Mouse (Mus musculus) CH12.LX (cell line): ENCODE results near the gene Sytl1. TPM values are rescaled to one million over a fixed set of nuclear protein-coding genes. Genes with fewer than 3 reads are reported as not detected.

ENCODE experiments used
- DNase-seq: peaks from one replicate; pipeline ENCODE4 v3.0.0-alpha.2; 2013; ENCODE audit errors: extremely low read depth
- H3K27ac ChIP-seq: 2 replicates; pipeline ENCODE4 v1.5.1; 2012; ENCODE audit warnings: low read depth, mild to moderate bottlenecking, control low read depth, moderate library complexity; ENCODE audit not compliant: insufficient read depth
- H3K27me3 ChIP-seq: replicated peaks from 2 replicates; pipeline ENCODE3; 2012; ENCODE audit warnings: inconsistent platforms
- H3K36me3 ChIP-seq, 2 experiments: replicated peaks in 1 of 2; 2 replicates each; pipeline versions ENCODE3 to v1.6.1; 2012; ENCODE audit warnings: inconsistent platforms in 1 of 2, low read length in 1 of 2, mild to moderate bottlenecking in 1 of 2, mixed read lengths in 1 of 2, moderate library complexity in 1 of 2; ENCODE audit not compliant: control insufficient read depth in 1 of 2, insufficient read depth in 1 of 2
- H3K4me1 ChIP-seq, 2 experiments: 2 replicates each; pipeline ENCODE4 v1.6.1; 2012; ENCODE audit warnings: inconsistent platforms in 1 of 2, moderate library complexity in 1 of 2; ENCODE audit not compliant: insufficient read depth in 2 of 2, control insufficient read depth in 1 of 2
- H3K4me2 ChIP-seq: 2 replicates; pipeline ENCODE4 v1.6.1; 2012; ENCODE audit warnings: low read depth, mild to moderate bottlenecking, control low read depth; ENCODE audit not compliant: poor library complexity, insufficient read depth, severe bottlenecking
- H3K4me3 ChIP-seq, 3 experiments: fragments of 150-350 bp in 1 of 3; sonication (generic) in 1 of 3; replicated peaks in 1 of 3; 2 replicates each; pipeline versions ENCODE3 to v1.5.1; 2011 to 2012; ENCODE audit warnings: low read depth in 2 of 3, low read length in 2 of 3, mild to moderate bottlenecking in 2 of 3, moderate library complexity in 2 of 3, control low read depth in 1 of 3, improper control_type of control experiment in 1 of 3, inconsistent platforms in 1 of 3, mixed read lengths in 1 of 3; ENCODE audit not compliant: poor library complexity in 1 of 3
- H3K79me2 ChIP-seq: replicated peaks from 2 replicates; pipeline ENCODE4 v1.6.1; 2012; ENCODE audit warnings: mild to moderate bottlenecking, moderate library complexity; ENCODE audit not compliant: control insufficient read depth, poor library complexity, insufficient read depth, severe bottlenecking; ENCODE audit errors: extremely low read depth
- H3K9ac ChIP-seq: 2 replicates; pipeline ENCODE4 v1.6.1; 2012; ENCODE audit warnings: low read depth, mild to moderate bottlenecking, control low read depth, moderate library complexity; ENCODE audit not compliant: insufficient read depth
- H3K9me3 ChIP-seq: replicated peaks from 2 replicates; pipeline ENCODE3; 2012; ENCODE audit warnings: low read length, inconsistent platforms, mixed read lengths
- CHD1 ChIP-seq: IDR thresholded peaks from 2 replicates; pipeline ENCODE4 v1.6.1; 2012; ENCODE audit warnings: low read depth, low read length, improper control_type of control experiment, inconsistent platforms
- ELF1 ChIP-seq: IDR thresholded peaks from 2 replicates; pipeline ENCODE4 v1.6.1; 2014; ENCODE audit warnings: low read depth, mild to moderate bottlenecking, inconsistent platforms, low read length, improper control_type of control experiment
- HCFC1 ChIP-seq: IDR thresholded peaks from 2 replicates; pipeline ENCODE4 v1.6.1; 2012; ENCODE audit warnings: low read depth, mild to moderate bottlenecking, inconsistent platforms, low read length, improper control_type of control experiment
- JUN ChIP-seq: IDR thresholded peaks from 2 replicates; pipeline ENCODE4 v1.6.1; 2011; ENCODE audit warnings: low read depth, mild to moderate bottlenecking, low read length, improper control_type of control experiment, moderate library complexity; ENCODE audit not compliant: insufficient read depth
- JUND ChIP-seq: conservative IDR thresholded peaks from 2 replicates; pipeline ENCODE4 v1.6.1; 2011; ENCODE audit warnings: low read depth, low read length, improper control_type of control experiment
- KAT2A ChIP-seq: IDR thresholded peaks from 2 replicates; pipeline ENCODE4 v1.6.1; 2012; ENCODE audit warnings: low read length, improper control_type of control experiment, inconsistent platforms; ENCODE audit not compliant: insufficient replicate concordance
- MAFK ChIP-seq: IDR thresholded peaks from 2 replicates; pipeline ENCODE4 v1.6.1; 2011; ENCODE audit warnings: low read length, improper control_type of control experiment; ENCODE audit not compliant: insufficient replicate concordance
- MAX ChIP-seq: IDR thresholded peaks from 2 replicates; pipeline ENCODE4 v1.6.1; 2011; ENCODE audit warnings: low read length, improper control_type of control experiment
- MAZ ChIP-seq: IDR thresholded peaks from 2 replicates; pipeline ENCODE4 v1.6.1; 2012; ENCODE audit warnings: low read depth, mild to moderate bottlenecking, inconsistent platforms, low read length, improper control_type of control experiment, moderate library complexity
- POLR2A ChIP-seq: IDR thresholded peaks from 2 replicates; pipeline ENCODE4 v1.6.1; 2011; ENCODE audit warnings: low read depth, mild to moderate bottlenecking, improper control_type of control experiment, low read length
- POLR2AphosphoS2 ChIP-seq: IDR thresholded peaks from 2 replicates; pipeline ENCODE4 v1.6.1; 2011; ENCODE audit warnings: low read depth, low read length, improper control_type of control experiment
- SIN3A ChIP-seq: IDR thresholded peaks from 2 replicates; pipeline ENCODE4 v1.6.1; 2012; ENCODE audit warnings: low read length, improper control_type of control experiment, inconsistent platforms
- UBTF ChIP-seq: IDR thresholded peaks from 2 replicates; pipeline ENCODE4 v1.6.1; 2012; ENCODE audit warnings: low read depth, mild to moderate bottlenecking, inconsistent platforms, low read length, improper control_type of control experiment, moderate library complexity
- USF1 ChIP-seq: IDR thresholded peaks from 2 replicates; pipeline ENCODE4 v1.6.1; 2014; ENCODE audit warnings: low read depth, mild to moderate bottlenecking, inconsistent platforms, low read length, improper control_type of control experiment
- ZC3H11A ChIP-seq: IDR thresholded peaks from 2 replicates; pipeline ENCODE4 v1.6.1; 2012; ENCODE audit warnings: low read depth, mild to moderate bottlenecking, inconsistent platforms, low read length, improper control_type of control experiment
- ZKSCAN1 ChIP-seq: IDR thresholded peaks from 2 replicates; pipeline ENCODE4 v1.6.1; 2012; ENCODE audit warnings: low read depth, inconsistent platforms, low read length, improper control_type of control experiment, borderline replicate concordance
- ZNF384 ChIP-seq: IDR thresholded peaks from 2 replicates; pipeline ENCODE4 v1.6.1; 2012; ENCODE audit warnings: low read depth, low read length, improper control_type of control experiment, inconsistent platforms
- dilution Hi-C: fragments of 300-500 bp; cut with MboI; formaldehyde crosslinking; loops from 2 replicates; pipeline ENCODE4 v1.14.3; 2020; ENCODE audit warnings: low sequenced_read_pairs; ENCODE audit not compliant: extremely low pct_unique_long_range_greater_than_20kb, extremely low pct_ligation_motif_present
- in situ Hi-C: fragments of 300-500 bp; cut with MboI; formaldehyde crosslinking; loops from 3 replicates; pipeline ENCODE4 v1.14.3; 2019; ENCODE audit warnings: low sequenced_read_pairs, low pct_ligation_motif_present, low pct_unique_long_range_greater_than_20kb, mixed read lengths
- polyA plus RNA-seq: library from polyadenylated mRNA; unstranded; fragments of >175 nt; gene quantifications from 2 replicates; pipeline ENCODE4 v1.2.1, GENCODE M21; 2012; ENCODE audit warnings: low read depth; ENCODE audit not compliant: insufficient read length
- total RNA-seq, 2 experiments: library from RNA; depleted of rRNA; stranded (reverse); fragments of 300-350 nt in 1 of 2; fragments of >200 nt in 1 of 2; gene quantifications; 2 replicates each; pipeline ENCODE4 v1.2.3; 2012 to 2014

Sytl1 gene
- total and polyA plus RNA-seq, 3 experiments, result 8.2 to 20.0 (median 12.1) TPM

DNA sequence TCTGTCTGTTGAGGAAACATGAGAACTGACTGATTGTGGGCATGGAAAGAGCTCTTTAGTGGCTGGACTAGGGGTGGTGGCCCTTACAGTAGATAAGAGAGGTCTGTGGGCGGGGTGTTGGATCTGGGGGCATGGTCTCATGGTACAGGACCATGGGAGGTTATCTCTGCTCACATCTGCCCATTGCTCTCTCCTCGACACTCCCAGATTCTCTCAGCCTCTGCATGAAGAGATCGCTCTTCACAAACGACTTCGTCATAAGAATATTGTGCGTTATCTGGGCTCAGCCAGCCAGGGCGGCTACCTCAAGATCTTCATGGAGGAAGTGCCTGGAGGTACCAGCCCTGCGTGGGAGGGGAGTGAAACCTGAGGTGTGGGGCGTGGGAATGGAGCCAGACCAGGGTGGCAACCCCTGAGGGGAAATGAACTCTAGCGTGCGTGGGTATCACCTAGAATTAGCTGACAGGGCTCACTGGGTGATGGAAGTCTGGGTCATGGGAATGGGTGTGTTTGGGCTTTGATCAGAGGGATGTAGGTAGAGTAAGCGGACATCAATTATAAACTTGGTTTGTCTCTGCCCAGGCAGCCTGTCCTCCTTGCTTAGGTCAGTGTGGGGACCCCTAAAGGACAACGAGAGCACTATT is 15.0 kb downstream of the Sytl1 start:
- peaks cover 0 to 10% of the 10 kb centered on the region in 2 experiments; a peak in 2 of 4 replicates for H3K4me1 ChIP-seq
- peaks cover 50% of the 10 kb centered on the region for H3K27me3 ChIP-seq
- TF ChIP-seq UBTF (no peak), USF1 (no peak), MAZ (no peak), MAFK (no peak), POLR2AphosphoS2 (no peak), HCFC1 (no peak), SIN3A (no peak), POLR2A (no peak), CHD1 (no peak), KAT2A (no peak), MAX (no peak), ZKSCAN1 (no peak), JUN (no peak), ZC3H11A (no peak)
- H3K36me3 ChIP-seq, result peaks cover 0 to 3% of the 10 kb centered on the region in 2 experiments
- in situ Hi-C loops (no loop called here), dilution Hi-C loops (no loop called here)
- no peaks in the 10 kb centered on the region for H3K79me2 ChIP-seq
- no peaks in the 10 kb centered on the region for H3K9me3 ChIP-seq
- H3K4me2 ChIP-seq, result no peak overlapping the region
- no peak overlapping the region for H3K9ac ChIP-seq
- no peak overlapping the region for H3K4me3 ChIP-seq
- DNase-seq, result no peak
- H3K27ac ChIP-seq, result no peak overlapping the region

GRCm38 (mm10) chr4:133247072-133247471 is 15.8 kb downstream of the Sytl1 start:
- in situ Hi-C loops (no loop called here), dilution Hi-C loops (no loop called here)
- peaks cover 0 to 4% of the 10 kb centered on the region in 2 experiments; a peak in 1 of 4 replicates for H3K4me1 ChIP-seq
- no peak overlapping the region for H3K9ac ChIP-seq
- no peak overlapping the region for H3K4me3 ChIP-seq
- H3K36me3 ChIP-seq, result no peaks in the 10 kb centered on the region
- no peak for DNase-seq
- TF ChIP-seq ELF1 (no peak), ZNF384 (no peak), JUND (no peak)
- H3K27me3 ChIP-seq, result peaks cover 59% of the 10 kb centered on the region
- H3K9me3 ChIP-seq, result no peaks in the 10 kb centered on the region
- H3K27ac ChIP-seq, result no peak overlapping the region
- H3K4me2 ChIP-seq, result no peak overlapping the region
- no peaks in the 10 kb centered on the region for H3K79me2 ChIP-seq
